Mouse (Mus musculus) heart, adult 2 months (tissue): ENCODE results near the gene Tns3. TPM values are rescaled to one million over a fixed set of nuclear protein-coding genes. Genes with fewer than 3 reads are reported as not detected.

Experiments used
- DNase-seq, 2 experiments: peaks; one replicate each; pipeline ENCODE4 v3.0.0; 2021
- H3K27ac ChIP-seq: fragments of 200-600 bp; 2 replicates; pipeline ENCODE4 v1.8.1; 2022
- H3K27me3 ChIP-seq: fragments of 200-500 bp; 2 replicates; pipeline ENCODE4 v1.6.1; 2012; ENCODE audit warnings: mild to moderate bottlenecking, low read length, inconsistent platforms, mixed read lengths; ENCODE audit not compliant: control insufficient read depth, insufficient read depth
- H3K36me3 ChIP-seq: fragments of 200-500 bp; 2 replicates; pipeline ENCODE4 v1.6.1; 2012; ENCODE audit warnings: low read length, inconsistent platforms; ENCODE audit not compliant: control insufficient read depth, insufficient read depth
- H3K4me1 ChIP-seq: fragments of 200-500 bp; 2 replicates; pipeline ENCODE4 v1.6.1; 2011; ENCODE audit warnings: low read length; ENCODE audit not compliant: control insufficient read depth, insufficient read depth
- H3K4me3 ChIP-seq: fragments of 200-600 bp; 2 replicates; pipeline ENCODE4 v1.8.1; 2022
- H3K79me2 ChIP-seq: fragments of 200-500 bp; replicated peaks from 2 replicates; pipeline ENCODE4 v1.6.1; 2012; ENCODE audit warnings: mild to moderate bottlenecking, inconsistent platforms, low read length, moderate library complexity, mixed read lengths; ENCODE audit not compliant: control insufficient read depth, insufficient read depth
- H3K9ac ChIP-seq: fragments of 200-500 bp; 2 replicates; pipeline ENCODE4 v1.6.1; 2012; ENCODE audit warnings: low read depth, mild to moderate bottlenecking, control low read depth, inconsistent platforms, low read length, mixed read lengths
- CTCF ChIP-seq: fragments of 200-600 bp; IDR thresholded peaks from 2 replicates; pipeline ENCODE4 v1.8.1; 2022; ENCODE audit warnings: antibody characterized with exemption, mild to moderate bottlenecking, moderate library complexity
- EP300 ChIP-seq: fragments of 200-500 bp; IDR thresholded peaks from 2 replicates; pipeline ENCODE4 v1.6.1; 2011; ENCODE audit warnings: low read depth, low read length, control low read depth; ENCODE audit not compliant: insufficient read depth
- POLR2A ChIP-seq: fragments of 200-500 bp; IDR thresholded peaks from 2 replicates; pipeline ENCODE4 v1.6.1; 2011; ENCODE audit warnings: mild to moderate bottlenecking, low read depth, low read length, control low read depth; ENCODE audit not compliant: insufficient read depth
- WGBS: fragments of 180-500 bp; shearing (Covaris S2); methylation state at CpG from one replicate; pipeline ENCODE4 v1.1.7; 2018; 5-methylcytosine and 5-hydroxymethylcytosine counted together
- intact Hi-C: fragments of 180-260 bp; cut with DNase I; formaldehyde crosslinking; loops from one replicate; pipeline ENCODE4 v1.15.1; 2025
- polyA plus RNA-seq: library from polyadenylated mRNA; depleted of rRNA; stranded (reverse); fragments of >200 nt; gene quantifications from 2 replicates; pipeline ENCODE4 v1.2.3, GENCODE M21; 2012
- total RNA-seq, 2 experiments: library from RNA; stranded (reverse); gene quantifications; 2 replicates each; pipeline ENCODE4 v1.2.3; 2021

Tns3 gene
- total and polyA plus RNA-seq, 3 experiments, result 14.8 to 23.9 (median 23.1) TPM

DNA sequence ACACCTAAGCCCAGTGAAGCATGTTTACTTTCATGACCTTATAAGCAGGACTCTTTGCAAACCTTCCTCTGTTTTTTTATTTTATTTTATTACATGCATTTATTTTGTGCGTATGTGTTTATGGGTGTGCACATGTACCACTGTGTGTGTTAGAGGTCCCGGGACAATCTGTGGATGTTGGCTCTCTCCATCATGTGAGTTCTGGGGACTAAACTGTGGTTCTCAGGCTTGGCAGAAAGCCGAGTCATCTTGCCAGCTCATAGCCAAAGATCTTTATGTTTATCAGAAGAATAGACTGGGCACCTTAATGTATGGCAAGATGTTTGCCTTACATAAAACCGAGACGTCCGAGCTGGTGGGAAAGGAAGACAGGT, 27.8 kb upstream of the Tns3 start:
- H3K36me3 ChIP-seq, result no peaks in the 10 kb centered on the region
- TF ChIP-seq CTCF (no peak), POLR2A (no peak), EP300 (no peak)
- H3K79me2 ChIP-seq, result no peaks in the 10 kb centered on the region
- no peak for DNase-seq
- no peak overlapping the region for H3K9ac ChIP-seq
- intact Hi-C loops, result no loop called here
- 61% methylated on average over 6 of the region's 6 CpGs for WGBS
- H3K4me3 ChIP-seq, result no peak overlapping the region
- H3K27me3 ChIP-seq, result no peaks in the 10 kb centered on the region
- no peaks in the 10 kb centered on the region; the same call in 1 of the 2 replicates for H3K4me1 ChIP-seq
- H3K27ac ChIP-seq, result no peak overlapping the region

- Histone ChIP-seq H3K27ac (no peak overlapping the region), H3K27me3 (no peaks in the 10 kb centered on the region), H3K9ac (no peak overlapping the region), H3K4me1 (no peaks in the 10 kb centered on the region; the same call in 1 of the 2 replicates), H3K4me3 (no peak overlapping the region), H3K36me3 (no peaks in the 10 kb centered on the region), H3K79me2 (no peaks in the 10 kb centered on the region)
- TF ChIP-seq EP300 (no peak), CTCF (no peak), POLR2A (no peak)
- no peak for DNase-seq
- 79% methylated on average over 4 of the region's 4 CpGs for WGBS
- intact Hi-C loops, result no loop called here
These were observed 27.3 kb upstream of the Tns3 start for GRCm38 (mm10) chr11:8691605-8692004.

DNA sequence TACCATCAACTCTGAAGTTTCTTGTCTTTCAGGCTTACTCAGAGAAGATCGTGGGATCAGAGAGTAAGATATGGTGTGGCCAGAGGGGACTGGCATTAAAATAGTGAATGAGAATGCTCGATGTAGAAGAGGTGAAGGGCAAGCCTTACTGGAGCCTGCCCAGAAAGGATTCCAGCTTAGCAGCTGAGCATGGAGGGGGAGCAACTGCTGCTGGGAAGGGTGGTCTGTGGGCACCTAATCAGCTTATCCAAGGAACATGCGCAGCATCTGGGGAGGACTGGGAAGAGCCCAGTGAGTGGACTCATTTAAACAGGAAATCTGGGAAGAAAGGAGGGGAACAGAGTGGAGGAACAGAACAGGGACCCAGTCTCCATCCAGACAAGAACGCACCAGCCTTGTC, 26.3 kb upstream of the Tns3 start:
- intact Hi-C loops, result no loop called here
- Histone ChIP-seq H3K27ac (no peak overlapping the region), H3K36me3 (no peaks in the 10 kb centered on the region), H3K9ac (no peak overlapping the region), H3K4me1 (no peaks in the 10 kb centered on the region; the same call in 1 of the 2 replicates), H3K4me3 (no peak overlapping the region), H3K27me3 (no peaks in the 10 kb centered on the region), H3K79me2 (no peaks in the 10 kb centered on the region)
- TF ChIP-seq EP300 (no peak), POLR2A (no peak), CTCF (no peak)
- WGBS, result 77% methylated on average over 4 of the region's 4 CpGs
- DNase-seq, result no peak

GRCm38 (mm10) chr11:8689515-8689914, 25.2 kb upstream of the Tns3 start:
- 76% methylated on average over 7 of the region's 7 CpGs for WGBS
- Histone ChIP-seq H3K36me3 (no peaks in the 10 kb centered on the region), H3K27me3 (no peaks in the 10 kb centered on the region), H3K4me3 (no peak overlapping the region), H3K4me1 (no peaks in the 10 kb centered on the region; the same call in 1 of the 2 replicates), H3K9ac (no peak overlapping the region), H3K27ac (no peak overlapping the region), H3K79me2 (no peaks in the 10 kb centered on the region)
- DNase-seq, result peak; percentile 30 to 57
- TF ChIP-seq CTCF (no peak), EP300 (no peak), POLR2A (no peak)
- intact Hi-C loops, result no loop called here

- Histone ChIP-seq H3K79me2 (no peaks in the 10 kb centered on the region), H3K27ac (no peak overlapping the region), H3K4me3 (no peak overlapping the region), H3K36me3 (no peaks in the 10 kb centered on the region), H3K27me3 (no peaks in the 10 kb centered on the region), H3K9ac (no peak overlapping the region), H3K4me1 (no peaks in the 10 kb centered on the region; the same call in 1 of the 2 replicates)
- TF ChIP-seq CTCF (no peak), EP300 (no peak), POLR2A (no peak)
- intact Hi-C loops, result no loop called here
- WGBS, result 94% methylated on average over 8 of the region's 8 CpGs
- DNase-seq, result peak in 1 of 2 experiments; percentile 14
These were observed 24.6 kb upstream of the Tns3 start for GRCm38 (mm10) chr11:8688907-8689306.

- Histone ChIP-seq H3K27me3 (no peaks in the 10 kb centered on the region), H3K4me1 (no peaks in the 10 kb centered on the region), H3K27ac (no peak overlapping the region), H3K4me3 (no peak overlapping the region), H3K9ac (no peak overlapping the region), H3K36me3 (no peaks in the 10 kb centered on the region), H3K79me2 (no peaks in the 10 kb centered on the region)
- DNase-seq, result no peak
- TF ChIP-seq EP300 (no peak), CTCF (no peak), POLR2A (no peak)
- WGBS, result 93% methylated on average over 3 of the region's 3 CpGs
- intact Hi-C loops, result no loop called here
These were observed 22.2 kb upstream of the Tns3 start for GRCm38 (mm10) chr11:8686501-8686900.
